Mouse (Mus musculus): ENCODE measurements around the gene Syngr1. TPM values are rescaled to one million over a fixed set of nuclear protein-coding genes. Genes with fewer than 3 reads are reported as not detected.

Syngr1 gene
- total RNA-seq (2015) (3.2 and 3.9 TPM in 2 replicates), total RNA-seq (2017) (0.08 and 0.22 TPM in 2 replicates)

GRCm38 (mm10) chr15:80091121-80091955 is at the start of gene Syngr1, which contains the start of gene Rpl3:
Gene Syngr1 (plus strand): TSS chr15:80091334.
Gene Rpl3 (minus strand): TSS chr15:80091868.
- peak; percentile 87 for ATAC-seq (ENCODE audit: poor library complexity, severe bottlenecking)

DNA sequence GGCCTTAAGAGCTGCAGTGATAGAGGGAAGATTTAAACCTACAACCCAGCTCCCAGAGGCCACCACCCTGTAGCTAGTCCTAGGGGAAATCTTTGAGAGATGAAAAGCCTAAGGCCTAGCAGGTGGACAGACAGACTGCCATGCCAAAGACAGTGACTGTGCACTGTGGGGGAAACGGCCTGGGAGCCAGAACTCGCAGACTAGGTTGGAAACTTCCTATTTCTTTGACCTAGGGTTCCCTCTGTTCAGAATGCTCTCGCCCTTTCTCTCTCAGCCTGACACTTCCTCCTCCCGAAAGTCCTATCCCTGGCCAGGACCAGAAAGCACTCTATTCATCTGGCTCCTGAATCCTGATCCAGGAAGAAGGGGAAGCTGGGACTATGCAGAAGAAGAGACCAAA is 49.0 kb upstream of the Syngr1 start:
- ATAC-seq (ENCODE audit: poor library complexity, severe bottlenecking), result no peak

DNA sequence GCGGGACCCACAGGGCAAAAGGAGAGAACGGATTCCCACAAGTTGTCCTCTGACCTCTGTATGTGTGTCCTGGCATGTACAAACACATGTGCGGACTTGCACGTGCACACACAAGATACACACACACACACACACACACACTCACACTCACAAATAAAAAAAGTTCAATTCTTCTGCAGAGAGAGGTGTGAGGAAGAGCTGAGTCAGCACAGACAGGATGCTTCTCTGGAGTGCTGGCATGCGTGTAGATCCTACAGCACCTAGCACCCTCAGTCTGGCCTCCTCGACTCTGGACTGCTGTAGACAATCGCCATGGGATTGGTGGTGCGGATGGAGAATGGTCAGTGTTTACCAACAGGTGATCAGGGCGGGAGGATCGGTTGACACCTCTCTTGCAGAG is 46.9 kb upstream of the Syngr1 start:
- no peak for ATAC-seq (ENCODE audit: poor library complexity, severe bottlenecking)

DNA sequence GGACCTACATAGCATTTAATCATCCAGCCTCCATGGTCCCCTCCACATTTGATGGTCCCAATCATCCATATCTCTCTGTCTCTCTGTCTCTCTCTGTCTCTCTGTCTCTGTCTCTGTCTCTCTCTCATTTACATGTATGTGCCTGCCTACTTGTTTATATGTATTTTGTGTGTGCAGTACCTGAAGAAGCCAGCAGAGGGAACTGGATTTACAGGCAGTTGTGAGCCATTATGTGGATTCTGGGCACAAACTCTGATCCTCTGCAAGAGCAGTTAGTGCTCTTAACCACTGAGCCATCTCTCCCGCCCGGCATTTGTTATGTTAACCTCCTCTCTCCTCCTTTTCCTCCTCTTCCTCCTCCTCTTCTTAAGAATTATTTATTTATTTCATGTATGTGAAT is 45.4 kb upstream of the Syngr1 start:
- ATAC-seq (ENCODE audit: poor library complexity, severe bottlenecking), result no peak

DNA sequence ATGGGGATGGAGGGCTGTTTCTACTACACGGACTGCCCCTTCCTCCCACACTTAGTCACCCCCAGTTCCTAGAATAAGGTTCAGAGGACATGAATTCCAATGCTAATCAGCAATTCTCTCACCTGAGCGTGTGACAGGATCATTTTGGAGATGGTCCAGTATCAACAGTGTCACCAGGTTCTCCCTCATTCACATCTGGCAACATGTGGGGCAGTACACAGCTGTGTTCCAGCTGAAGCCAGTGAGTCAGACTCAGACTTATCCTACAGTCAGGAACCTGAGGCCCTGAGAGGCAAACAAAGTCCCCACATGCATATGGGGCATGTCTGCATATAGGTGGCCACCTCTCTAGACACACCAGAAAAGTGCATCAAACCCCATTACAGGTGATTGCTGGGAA is 43.9 kb upstream of the Syngr1 start:
- ATAC-seq (ENCODE audit: poor library complexity, severe bottlenecking), result no peak

GRCm38 (mm10) chr15:80047973-80048372 is 43.2 kb upstream of the Syngr1 start:
- no peak for ATAC-seq (ENCODE audit: poor library complexity, severe bottlenecking)

DNA sequence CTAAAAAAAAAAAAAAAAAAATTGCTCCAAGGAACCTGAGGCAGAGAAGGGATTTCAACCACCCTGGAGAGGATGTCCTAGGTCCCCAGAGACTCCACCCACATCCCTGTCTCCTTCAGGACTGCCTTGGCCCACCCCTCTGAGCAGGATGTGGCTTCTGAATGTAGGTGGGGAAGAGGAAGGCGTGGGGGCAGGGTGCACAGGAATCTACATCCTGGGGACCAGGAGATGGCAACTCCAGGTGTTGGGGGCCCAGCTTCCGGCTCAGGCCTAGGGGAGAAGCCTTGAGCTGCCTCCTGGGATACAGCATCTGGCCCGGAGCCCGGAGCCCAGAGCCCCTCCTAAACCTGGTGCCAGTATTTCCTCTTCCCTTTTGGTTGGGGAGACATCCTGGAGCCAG is 41.0 kb upstream of the Syngr1 start:
- ATAC-seq (ENCODE audit: poor library complexity, severe bottlenecking), result no peak

GRCm38 (mm10) chr15:80051092-80051761 is 39.9 kb upstream of the Syngr1 start:
- ATAC-seq (ENCODE audit: poor library complexity, severe bottlenecking), result no peak

DNA sequence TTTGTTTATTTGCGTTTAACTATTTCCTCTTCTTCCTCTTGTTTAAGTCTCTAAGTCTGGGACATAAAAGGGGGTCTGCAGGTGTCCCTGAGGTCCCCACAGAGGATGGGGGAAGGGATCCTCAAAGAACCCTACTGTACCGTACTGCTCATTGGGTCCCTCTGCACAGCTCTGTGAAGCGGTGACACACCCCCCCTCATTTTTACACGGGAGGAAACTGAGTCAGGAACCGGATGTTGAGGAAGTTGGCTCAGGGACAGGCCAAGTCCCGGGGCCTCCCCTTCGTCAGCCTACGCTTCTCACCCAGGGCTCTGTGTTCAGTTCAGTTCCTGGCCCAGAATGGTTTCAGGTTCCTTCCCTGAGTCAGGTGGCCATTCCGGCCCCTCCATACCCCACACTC is 39.4 kb upstream of the Syngr1 start:
- no peak for ATAC-seq (ENCODE audit: poor library complexity, severe bottlenecking)

DNA sequence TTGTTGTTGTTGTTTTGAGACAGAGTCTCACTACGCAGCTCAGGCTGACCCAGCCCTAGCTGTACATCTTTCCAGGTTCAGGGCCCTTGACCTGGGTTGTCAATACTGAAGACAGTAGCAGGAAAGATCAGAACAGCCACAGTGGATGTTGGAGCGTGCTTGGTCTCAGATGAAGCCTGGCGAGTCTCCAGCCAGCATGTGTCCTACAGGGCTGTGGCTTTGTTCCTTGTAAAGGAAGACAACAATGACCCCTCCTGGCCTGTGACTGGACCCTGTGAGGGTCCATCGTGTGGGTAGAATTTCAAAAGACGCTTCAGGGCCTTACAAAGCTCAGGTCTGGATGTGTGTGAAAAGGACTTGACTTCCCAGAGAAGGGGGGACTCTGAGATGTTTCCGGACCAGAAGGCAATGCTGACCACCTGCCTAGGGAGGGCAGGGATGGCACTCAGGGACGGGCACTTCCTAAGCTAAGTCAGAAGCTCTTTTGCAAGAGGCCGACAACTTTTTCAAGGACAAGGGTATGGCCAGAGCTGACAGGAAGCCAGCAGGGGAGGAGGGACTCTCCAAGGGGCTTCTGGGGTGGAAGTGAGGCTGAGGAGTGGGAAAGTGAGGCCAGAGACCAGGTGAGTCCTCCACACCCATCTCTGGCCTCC is 37.6 kb upstream of the Syngr1 start:
- ATAC-seq (ENCODE audit: poor library complexity, severe bottlenecking), result no peak

GRCm38 (mm10) chr15:80054034-80054710 is 37.0 kb upstream of the Syngr1 start:
- ATAC-seq (ENCODE audit: poor library complexity, severe bottlenecking), result no peak

GRCm38 (mm10) chr15:80058151-80058550 is 33.0 kb upstream of the Syngr1 start:
- no peak for ATAC-seq (ENCODE audit: poor library complexity, severe bottlenecking)

DNA sequence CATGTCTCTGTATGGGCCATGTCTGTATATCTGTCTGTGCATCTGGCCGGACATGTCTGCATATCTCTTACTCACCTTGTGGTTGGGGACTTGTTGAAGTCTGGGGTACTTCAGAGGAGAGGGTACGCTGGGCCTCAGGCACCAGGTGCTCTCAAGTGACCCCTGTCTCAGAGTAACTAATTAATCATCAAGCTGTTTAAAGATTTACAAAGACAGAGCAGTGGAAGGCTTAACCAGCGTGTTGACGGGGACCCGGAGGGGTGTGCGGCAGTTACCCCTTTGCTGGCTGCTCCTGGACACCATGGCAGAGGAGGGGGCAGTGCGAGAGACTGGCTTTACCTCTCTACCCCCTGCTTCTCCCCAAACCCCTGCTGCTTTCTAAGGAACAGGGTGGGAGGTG is 31.5 kb upstream of the Syngr1 start:
- no peak for ATAC-seq (ENCODE audit: poor library complexity, severe bottlenecking)

- ATAC-seq (ENCODE audit: poor library complexity, severe bottlenecking), result no peak
Measured at GRCm38 (mm10) chr15:80060356-80061070, 30.6 kb upstream of the Syngr1 start.

DNA sequence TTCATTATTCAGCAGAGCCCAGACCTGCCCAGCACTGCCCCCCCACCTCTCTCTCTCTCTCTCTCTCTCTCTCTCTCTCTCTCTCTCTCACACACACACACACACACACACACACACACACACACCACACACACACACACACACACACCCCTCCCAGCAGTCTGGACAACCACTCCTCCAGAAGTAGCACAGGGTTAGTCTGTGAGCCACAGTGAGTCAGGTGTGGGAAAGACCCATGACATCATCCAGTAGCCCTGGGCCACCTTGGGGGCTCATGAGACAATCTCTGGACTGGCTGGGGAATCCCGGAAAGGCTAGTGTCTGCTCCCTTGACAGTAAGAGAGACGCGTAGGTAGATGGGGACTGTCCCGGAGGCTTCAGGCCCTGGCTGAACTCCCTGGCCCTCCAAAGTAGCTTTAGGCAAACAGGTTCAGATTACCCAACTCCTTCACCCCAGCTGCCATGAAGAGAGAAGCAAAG is 30.0 kb upstream of the Syngr1 start:
- ATAC-seq (ENCODE audit: poor library complexity, severe bottlenecking), result no peak

DNA sequence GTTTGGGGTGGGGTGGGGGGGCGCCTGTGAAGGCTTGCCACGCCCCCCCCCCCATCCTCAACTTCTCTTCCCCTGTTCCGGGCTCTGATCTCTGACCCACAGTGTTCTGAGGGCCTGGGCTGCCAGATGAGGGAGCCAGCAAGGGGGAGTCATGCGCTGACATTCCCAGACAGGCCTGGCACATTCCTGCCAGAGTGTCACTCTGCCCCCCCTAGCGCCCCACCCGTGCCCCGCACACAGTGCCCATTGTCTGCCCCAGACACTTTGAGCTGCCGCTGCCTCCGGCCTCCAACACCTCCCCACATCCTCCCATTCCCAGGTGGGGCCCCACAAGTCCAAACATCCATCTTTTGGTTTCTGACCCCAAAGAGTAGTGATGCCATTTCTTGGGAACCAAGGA is 28.8 kb upstream of the Syngr1 start:
- ATAC-seq (ENCODE audit: poor library complexity, severe bottlenecking), result no peak

DNA sequence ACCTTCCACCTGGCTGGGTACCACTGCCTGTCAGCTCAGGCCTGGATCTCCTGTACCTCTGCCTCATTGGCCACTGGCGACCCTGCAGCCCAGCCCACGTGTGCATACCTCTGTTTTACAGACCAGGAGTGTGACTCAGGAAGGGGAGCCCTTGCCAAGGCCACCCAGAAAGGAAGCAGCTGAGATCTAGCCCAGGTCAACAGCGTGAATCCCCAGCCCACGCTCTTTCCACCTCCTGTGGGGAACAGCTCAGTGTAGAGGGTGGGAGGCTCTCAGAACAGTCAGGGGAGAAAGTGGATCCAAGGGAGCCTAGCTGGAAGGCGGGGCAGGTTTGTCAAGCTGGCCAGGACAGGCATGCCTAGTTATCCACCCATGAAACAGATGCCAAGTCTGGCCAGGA is 28.3 kb upstream of the Syngr1 start:
- ATAC-seq (ENCODE audit: poor library complexity, severe bottlenecking), result no peak

DNA sequence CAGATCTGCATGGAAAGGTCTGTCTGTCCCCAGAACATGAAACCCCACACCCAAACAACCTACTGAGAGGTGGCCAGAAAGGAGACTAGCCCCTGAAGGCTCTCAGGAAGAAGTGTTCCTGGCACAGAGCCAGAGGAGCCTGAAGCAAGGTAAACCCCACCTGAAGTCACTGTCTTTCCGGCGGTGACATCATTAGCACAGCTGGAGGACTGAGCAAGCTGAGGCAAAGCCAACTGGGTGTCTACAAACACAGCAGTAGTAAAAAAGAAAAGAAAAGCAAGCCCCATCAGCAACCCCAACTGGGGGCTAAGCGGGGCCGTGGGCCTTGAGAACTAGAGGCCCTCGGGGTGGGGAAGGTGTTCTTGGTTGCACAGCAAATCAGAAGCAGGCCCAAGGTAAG is 26.2 kb upstream of the Syngr1 start:
- ATAC-seq (ENCODE audit: poor library complexity, severe bottlenecking), result no peak

GRCm38 (mm10) chr15:80065414-80065813 is 25.7 kb upstream of the Syngr1 start:
- no peak for ATAC-seq (ENCODE audit: poor library complexity, severe bottlenecking)

- no peak for ATAC-seq (ENCODE audit: poor library complexity, severe bottlenecking)
Measured at GRCm38 (mm10) chr15:80066538-80066937, 24.6 kb upstream of the Syngr1 start.

All from megakaryocyte, adult 5-6 weeks (primary cell).